Mouse (Mus musculus) testis, adult 2 months (tissue): ENCODE results near the gene Med27.

Source experiments
- CTCF ChIP-seq: fragments of 200-500 bp; IDR thresholded peaks from 2 replicates; pipeline ENCODE4 v1.5.1; 2012; ENCODE audit warnings: low read depth, mild to moderate bottlenecking, inconsistent platforms, low read length, moderate library complexity; ENCODE audit not compliant: control insufficient read depth, insufficient read depth, insufficient replicate concordance
- POLR2A ChIP-seq: fragments of 200-500 bp; IDR thresholded peaks from 2 replicates; pipeline ENCODE4 v1.6.1; 2012; ENCODE audit warnings: low read depth, mild to moderate bottlenecking, inconsistent platforms, low read length, moderate library complexity; ENCODE audit not compliant: control insufficient read depth

- TF ChIP-seq CTCF (no peak), POLR2A (no peak)
Observed at GRCm38 (mm10) chr2:29442275-29442674, 95.7 kb downstream of the Med27 start.
